Mouse (Mus musculus) liver, postnatal 0 days (tissue): Measurements from ENCODE around the gene Tma7.

Source experiments
- CTCF ChIP-seq: sonication (generic); IDR thresholded peaks from 2 replicates; pipeline ENCODE4 v1.5.1; 2016; ENCODE audit warnings: antibody characterized with exemption, low read depth
- EP300 ChIP-seq: IDR thresholded peaks from 2 replicates; pipeline ENCODE4 v1.6.1; 2016; ENCODE audit warnings: antibody characterized with exemption, low read depth, mild to moderate bottlenecking

DNA sequence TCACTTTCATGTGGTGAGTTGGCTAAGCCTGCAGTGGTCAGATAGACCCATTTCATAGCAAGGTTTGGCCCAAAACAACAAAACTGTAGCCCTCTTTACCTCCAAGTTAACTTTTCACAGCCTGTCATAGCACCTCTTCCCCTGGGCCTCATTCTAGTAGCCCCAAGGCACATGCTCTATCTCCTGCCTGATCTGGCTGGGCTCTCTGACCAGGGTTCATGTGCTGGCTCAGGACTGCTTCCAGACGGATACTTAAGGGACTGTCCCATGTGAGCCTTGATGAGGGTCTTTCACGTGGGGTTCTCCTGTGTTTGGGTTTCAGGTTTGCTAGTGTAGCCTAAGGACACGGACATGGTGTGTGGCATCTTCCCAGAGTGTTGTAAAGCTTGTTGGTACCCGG lies 42.7 kb downstream of the Tma7 start:
- no peak for TF ChIP-seq CTCF
- no peak for TF ChIP-seq EP300
